Mouse (Mus musculus) E14TG2a.4 (cell line): Measurements from ENCODE around the gene Zfp853.
A peak's percentile ranks its signal among the peaks of the same experiment; 100 is the strongest.

Experiments used
- H3K27me3 ChIP-seq: 2 replicates; pipeline ENCODE4 v1.6.1; 2014; ENCODE audit warnings: low read length, control low read depth; ENCODE audit not compliant: insufficient read depth
- H3K36me3 ChIP-seq: 2 replicates; pipeline ENCODE4 v1.6.1; 2014; ENCODE audit warnings: low read length, control low read depth; ENCODE audit not compliant: insufficient read depth
- H3K4me1 ChIP-seq: replicated peaks from 2 replicates; pipeline ENCODE4 v1.6.1; 2014; ENCODE audit warnings: low read depth, low read length, control low read depth
- H3K4me3 ChIP-seq: replicated peaks from 2 replicates; pipeline ENCODE4 v1.5.1; 2014; ENCODE audit warnings: mild to moderate bottlenecking, low read length
- H3K9me3 ChIP-seq: 2 replicates; pipeline ENCODE4 v1.6.1; 2014; ENCODE audit warnings: low read length, control low read depth
- CTCF ChIP-seq: conservative IDR thresholded peaks from 2 replicates; pipeline ENCODE4 v1.5.1; 2014; ENCODE audit warnings: low read length
- NANOG ChIP-seq: IDR thresholded peaks from 2 replicates; pipeline ENCODE4 v1.6.1; 2014; ENCODE audit warnings: borderline replicate concordance, low read length, mixed read lengths
- POU5F1 ChIP-seq: IDR thresholded peaks from 2 replicates; pipeline ENCODE4 v1.6.1; 2014; ENCODE audit warnings: low read length, borderline replicate concordance

The Zfp853 gene

GRCm38 (mm10) chr5:143269363-143270150, 23.9 kb downstream of the Zfp853 start, which contains the start of gene Zfp316:
Zfp316 (minus strand) TSS chr5:143270022.
- H3K4me3 ChIP-seq = peak within 1 kb of the TSS; percentile 82
- peaks cover 23% of the 10 kb centered on the region for H3K4me1 ChIP-seq
- no peaks in the 10 kb centered on the region for H3K36me3 ChIP-seq
- H3K9me3 ChIP-seq = no peaks in the 10 kb centered on the region
- peaks cover 46% of the 10 kb centered on the region for H3K27me3 ChIP-seq
- TF ChIP-seq NANOG (no peak), CTCF (no peak), POU5F1 (no peak)

GRCm38 (mm10) chr5:143268985-143269362, 24.4 kb downstream of the Zfp853 start:
- no peaks in the 10 kb centered on the region for H3K36me3 ChIP-seq
- TF ChIP-seq POU5F1 = no peak
- H3K4me3 ChIP-seq = peak overlapping the region; percentile 82
- no peaks in the 10 kb centered on the region for H3K9me3 ChIP-seq
- peaks cover 51% of the 10 kb centered on the region for H3K27me3 ChIP-seq
- peaks cover 25% of the 10 kb centered on the region for H3K4me1 ChIP-seq

GRCm38 (mm10) chr5:143266794-143267193, 26.6 kb downstream of the Zfp853 start:
- Histone ChIP-seq H3K27me3 (peaks cover 73% of the 10 kb centered on the region), H3K4me1 (peaks cover 25% of the 10 kb centered on the region), H3K4me3 (no peak overlapping the region), H3K36me3 (no peaks in the 10 kb centered on the region), H3K9me3 (no peaks in the 10 kb centered on the region)
- no peak for TF ChIP-seq NANOG
- no peak for TF ChIP-seq CTCF
- TF ChIP-seq POU5F1 = no peak

GRCm38 (mm10) chr5:143265409-143265808, 28.0 kb downstream of the Zfp853 start:
- TF ChIP-seq NANOG (no peak), POU5F1 (no peak), CTCF (no peak)

GRCm38 (mm10) chr5:143264689-143265088, 28.7 kb downstream of the Zfp853 start:
- no peaks in the 10 kb centered on the region for H3K9me3 ChIP-seq
- H3K36me3 ChIP-seq = no peaks in the 10 kb centered on the region
- H3K27me3 ChIP-seq = peaks cover 71% of the 10 kb centered on the region
- peaks cover 19% of the 10 kb centered on the region for H3K4me1 ChIP-seq
- TF ChIP-seq POU5F1 = no peak
- no peak for TF ChIP-seq NANOG
- no peak for TF ChIP-seq CTCF
- H3K4me3 ChIP-seq = no peak overlapping the region

More at GRCm38 (mm10) chr5:143265409-143265808, 28.0 kb downstream of the Zfp853 start:
- Histone ChIP-seq H3K36me3 (no peaks in the 10 kb centered on the region), H3K4me1 (peaks cover 24% of the 10 kb centered on the region), H3K4me3 (no peak overlapping the region), H3K9me3 (no peaks in the 10 kb centered on the region), H3K27me3 (peaks cover 71% of the 10 kb centered on the region)

GRCm38 (mm10) chr5:143261636-143262035, 31.8 kb downstream of the Zfp853 start:
- TF ChIP-seq NANOG (no peak), POU5F1 (no peak), CTCF (no peak)
- no peaks in the 10 kb centered on the region for H3K9me3 ChIP-seq
- no peaks in the 10 kb centered on the region for H3K36me3 ChIP-seq

GRCm38 (mm10) chr5:143255802-143256201, 37.6 kb downstream of the Zfp853 start:
- H3K4me1 ChIP-seq = peaks cover 24% of the 10 kb centered on the region
- no peak for TF ChIP-seq POU5F1
- no peak for TF ChIP-seq CTCF
- no peak for TF ChIP-seq NANOG

More at GRCm38 (mm10) chr5:143261636-143262035, 31.8 kb downstream of the Zfp853 start:
- peaks cover 75% of the 10 kb centered on the region for H3K27me3 ChIP-seq
- no peak overlapping the region for H3K4me3 ChIP-seq
- peaks cover 7% of the 10 kb centered on the region for H3K4me1 ChIP-seq

GRCm38 (mm10) chr5:143255131-143255519, 38.3 kb downstream of the Zfp853 start:
- peaks cover 24% of the 10 kb centered on the region for H3K4me1 ChIP-seq
- H3K4me3 ChIP-seq = peak overlapping the region; percentile 76
- no peaks in the 10 kb centered on the region for H3K36me3 ChIP-seq
- TF ChIP-seq NANOG = no peak
- TF ChIP-seq CTCF = no peak
- no peak for TF ChIP-seq POU5F1
- peaks cover 96% of the 10 kb centered on the region for H3K27me3 ChIP-seq
- H3K9me3 ChIP-seq = no peaks in the 10 kb centered on the region

More at GRCm38 (mm10) chr5:143255802-143256201, 37.6 kb downstream of the Zfp853 start:
- no peak overlapping the region for H3K4me3 ChIP-seq
- H3K27me3 ChIP-seq = peaks cover 98% of the 10 kb centered on the region
- H3K36me3 ChIP-seq = no peaks in the 10 kb centered on the region
- H3K9me3 ChIP-seq = no peaks in the 10 kb centered on the region

- no peak for TF ChIP-seq NANOG
- peak overlapping the region; percentile 76 for H3K4me3 ChIP-seq
- peaks cover 94% of the 10 kb centered on the region for H3K27me3 ChIP-seq
- H3K4me1 ChIP-seq = peaks cover 24% of the 10 kb centered on the region
- no peaks in the 10 kb centered on the region for H3K9me3 ChIP-seq
- H3K36me3 ChIP-seq = no peaks in the 10 kb centered on the region
Measured at GRCm38 (mm10) chr5:143254487-143255130, 38.8 kb downstream of the Zfp853 start.
